Mouse (Mus musculus) liver, postnatal 0 days (tissue): ENCODE results near the gene Gm44790.

Experiments used
- CTCF ChIP-seq: sonication (generic); IDR thresholded peaks from 2 replicates; pipeline ENCODE4 v1.5.1; 2016; ENCODE audit warnings: antibody characterized with exemption, low read depth
- EP300 ChIP-seq: IDR thresholded peaks from 2 replicates; pipeline ENCODE4 v1.6.1; 2016; ENCODE audit warnings: antibody characterized with exemption, low read depth, mild to moderate bottlenecking

- TF ChIP-seq CTCF: no peak
- no peak for TF ChIP-seq EP300
Measured at GRCm38 (mm10) chr6:86382551-86382950, 43.9 kb upstream of the Gm44790 start.
